Mouse (Mus musculus) erythroblast, adult 5-6 weeks (primary cell): ENCODE results near the gene Tubg2. TPM values are rescaled to one million over a fixed set of nuclear protein-coding genes. Genes with fewer than 3 reads are reported as not detected.
A peak's percentile ranks its signal among the peaks of the same experiment; 100 is the strongest.

Source experiments
- ATAC-seq: replicated peaks from 2 replicates; pipeline ENCODE4 v1.8.0; 2016; ENCODE audit warnings: moderate number of reproducible peaks, mild to moderate bottlenecking, moderate TSS enrichment, inconsistent platforms; ENCODE audit not compliant: poor library complexity, low FRiP score, severe bottlenecking
- total RNA-seq, 2 experiments: library from RNA; stranded (forward) in 1 of 2; stranded (reverse) in 1 of 2; fragments of 150-400 nt in 1 of 2; fragments of 200-764, 138-1000 nt in 1 of 2; gene quantifications; 2 replicates each; pipeline versions ENCODE4 v1.2.3 to v1.2.4; 2015 to 2017; ENCODE audit warnings: low replicate concordance in 2 of 2

Gene Tubg2
- total RNA-seq, 2 experiments from 2014 or later, result not detected

GRCm38 (mm10) chr11:101175636-101176116 is 20.0 kb downstream of the Tubg2 start:
- no peak for ATAC-seq

DNA sequence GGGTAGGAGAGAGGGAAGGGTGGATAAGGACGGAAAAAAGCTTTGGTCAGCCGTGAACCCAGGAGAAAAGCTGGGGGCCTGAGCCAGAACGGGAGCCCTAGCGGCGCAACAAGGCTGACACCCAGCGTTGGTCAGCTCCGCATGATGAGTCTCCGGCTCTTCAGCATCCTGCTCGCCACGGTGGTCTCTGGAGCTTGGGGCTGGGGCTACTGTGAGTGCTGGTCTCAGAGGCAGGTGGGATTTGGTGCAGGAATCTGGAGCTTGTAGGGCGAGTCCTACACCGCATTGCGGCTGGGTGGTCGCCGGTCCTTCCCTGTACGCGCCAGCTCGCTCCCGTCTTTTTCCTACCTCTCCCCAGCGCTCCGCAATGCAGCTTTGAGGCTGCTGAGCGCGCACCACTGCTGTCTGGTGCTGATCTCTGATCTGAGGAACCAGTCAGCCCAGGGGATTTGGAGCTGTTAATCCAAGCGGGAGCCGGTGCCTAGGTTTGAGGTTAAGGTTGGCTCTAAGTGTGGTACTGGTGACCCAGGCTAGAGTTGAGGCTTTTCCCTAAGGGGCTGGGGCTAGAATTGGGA is 20.5 kb downstream of the Tubg2 start:
- no peak for ATAC-seq

DNA sequence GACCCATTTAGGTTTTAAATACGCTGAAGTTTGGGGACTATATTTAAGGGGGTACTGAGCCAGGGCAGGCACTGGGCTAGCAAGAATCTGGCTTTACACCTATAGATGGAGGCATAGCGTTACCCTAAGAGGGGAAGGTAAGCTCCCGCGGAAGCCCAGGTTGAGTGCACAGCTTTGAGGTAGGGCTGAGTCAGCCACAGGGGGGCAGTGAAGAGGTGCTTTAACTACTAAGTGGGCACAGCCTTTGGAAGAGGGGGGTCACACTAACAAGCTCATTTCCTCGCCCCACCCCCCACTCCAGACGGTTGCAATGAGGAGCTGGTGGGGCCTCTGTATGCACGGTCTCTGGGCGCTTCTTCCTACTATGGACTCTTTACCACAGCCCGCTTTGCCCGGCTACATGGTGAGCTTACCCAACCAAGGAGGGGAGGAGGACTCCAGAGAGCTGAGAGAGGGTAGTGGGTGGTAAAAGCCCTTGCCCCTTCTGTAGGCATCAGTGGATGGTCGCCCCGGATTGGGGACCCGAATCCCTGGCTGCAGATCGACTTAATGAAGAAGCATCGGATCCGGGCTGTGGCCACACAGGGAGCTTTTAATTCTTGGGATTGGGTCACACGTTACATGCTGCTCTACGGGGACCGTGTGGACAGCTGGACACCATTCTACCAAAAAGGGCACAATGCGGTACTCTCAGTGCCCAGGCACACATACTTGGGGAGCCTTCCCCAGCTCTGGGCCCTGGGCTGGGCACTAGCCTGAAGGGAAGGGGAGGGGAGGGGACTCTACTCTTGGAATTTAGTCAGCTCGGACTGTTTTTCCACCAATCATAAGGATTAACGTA is 21.4 kb downstream of the Tubg2 start:
- 0 out of 2 replicates have a peak, but pooled peaks have one; percentile 38 for ATAC-seq

- no peak for ATAC-seq
Measured at GRCm38 (mm10) chr11:101178061-101179058, 22.7 kb downstream of the Tubg2 start.

DNA sequence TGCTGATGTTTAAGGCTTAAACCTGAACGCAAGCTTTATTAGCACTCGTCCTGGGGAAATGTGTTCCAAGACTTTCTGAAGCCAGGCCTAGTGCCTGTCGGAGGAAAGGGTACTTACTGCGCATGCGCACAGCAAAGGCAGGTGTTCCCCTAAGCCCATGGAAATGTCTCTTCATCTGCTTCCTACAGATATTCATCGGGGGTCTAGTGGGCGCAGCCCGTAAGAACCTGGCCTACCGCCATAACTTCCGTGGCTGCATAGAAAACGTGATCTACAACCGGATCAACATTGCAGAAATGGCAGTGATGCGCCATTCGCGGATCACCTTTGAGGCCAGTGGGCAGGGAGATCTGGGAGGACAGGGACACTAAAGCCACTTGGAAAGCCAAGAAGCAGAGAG is 23.6 kb downstream of the Tubg2 start:
- ATAC-seq, result no peak

DNA sequence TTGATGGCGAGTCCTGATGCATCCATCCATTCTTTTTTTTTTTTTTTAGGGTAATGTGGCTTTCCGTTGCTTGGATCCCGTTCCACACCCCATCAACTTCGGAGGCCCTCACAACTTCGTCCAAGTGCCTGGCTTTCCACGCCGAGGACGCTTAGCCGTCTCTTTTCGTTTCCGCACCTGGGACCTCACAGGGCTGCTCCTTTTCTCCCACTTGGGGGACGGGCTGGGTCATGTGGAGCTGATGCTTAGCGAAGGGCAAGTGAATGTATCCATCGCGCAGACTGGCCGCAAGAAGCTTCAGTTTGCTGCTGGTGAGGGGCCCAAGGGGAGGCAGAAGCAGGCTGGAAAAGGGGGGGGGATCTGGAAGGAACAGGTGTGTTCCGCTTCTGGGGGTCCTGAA is 24.6 kb downstream of the Tubg2 start:
- ATAC-seq, result no peak

- 0 out of 2 replicates have a peak, but pooled peaks have one; percentile 6 for ATAC-seq
Measured at GRCm38 (mm10) chr11:101180846-101181740, 25.4 kb downstream of the Tubg2 start.

DNA sequence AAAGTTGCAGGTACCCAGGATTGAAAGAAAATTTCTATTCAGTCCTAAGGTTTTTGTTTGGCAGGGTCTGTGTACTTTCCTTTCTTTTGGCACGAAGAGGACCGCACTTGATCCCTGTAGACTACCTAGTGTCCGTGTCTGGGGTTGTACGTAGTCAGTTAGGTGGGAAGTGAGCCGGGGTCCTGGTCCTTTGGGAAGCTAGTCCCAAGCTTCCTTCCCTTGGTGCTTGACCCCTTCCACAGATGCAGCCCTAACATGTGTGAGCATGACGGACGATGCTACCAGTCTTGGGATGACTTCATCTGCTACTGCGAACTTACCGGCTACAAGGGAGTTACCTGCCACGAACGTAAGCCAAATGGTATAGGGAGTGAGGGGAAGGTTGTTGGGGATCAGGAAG is 26.3 kb downstream of the Tubg2 start:
- no peak for ATAC-seq

DNA sequence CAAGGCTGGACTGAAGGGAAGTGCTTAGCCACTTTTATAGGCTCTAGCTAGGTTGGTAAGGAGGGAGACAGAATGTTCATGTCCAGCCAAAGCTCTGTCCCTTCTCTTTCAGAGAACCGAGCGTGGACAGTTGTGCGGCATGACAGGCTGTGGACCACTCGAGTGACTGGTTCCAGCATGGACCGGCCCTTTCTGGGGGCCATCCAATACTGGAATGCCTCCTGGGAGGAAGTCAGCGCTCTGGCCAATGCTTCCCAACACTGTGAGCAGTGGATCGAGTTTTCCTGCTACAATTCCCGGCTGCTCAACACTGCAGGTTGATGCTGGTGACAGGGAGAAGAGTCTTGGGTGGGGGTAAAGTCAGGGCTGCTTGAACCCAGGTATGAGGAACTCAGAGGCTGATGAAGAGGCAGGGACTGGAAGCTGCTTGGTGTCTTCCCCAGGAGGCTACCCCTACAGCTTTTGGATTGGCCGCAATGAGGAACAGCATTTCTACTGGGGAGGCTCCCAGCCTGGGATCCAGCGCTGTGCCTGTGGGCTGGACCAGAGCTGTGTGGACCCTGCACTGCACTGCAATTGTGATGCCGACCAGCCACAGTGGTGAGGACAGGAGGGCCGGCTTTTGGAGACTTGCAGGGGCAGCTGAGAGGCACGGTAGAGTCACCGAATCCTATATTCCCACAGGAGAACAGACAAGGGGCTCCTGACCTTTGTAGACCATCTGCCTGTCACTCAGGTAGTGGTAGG is 27.2 kb downstream of the Tubg2 start:
- ATAC-seq, result no peak

DNA sequence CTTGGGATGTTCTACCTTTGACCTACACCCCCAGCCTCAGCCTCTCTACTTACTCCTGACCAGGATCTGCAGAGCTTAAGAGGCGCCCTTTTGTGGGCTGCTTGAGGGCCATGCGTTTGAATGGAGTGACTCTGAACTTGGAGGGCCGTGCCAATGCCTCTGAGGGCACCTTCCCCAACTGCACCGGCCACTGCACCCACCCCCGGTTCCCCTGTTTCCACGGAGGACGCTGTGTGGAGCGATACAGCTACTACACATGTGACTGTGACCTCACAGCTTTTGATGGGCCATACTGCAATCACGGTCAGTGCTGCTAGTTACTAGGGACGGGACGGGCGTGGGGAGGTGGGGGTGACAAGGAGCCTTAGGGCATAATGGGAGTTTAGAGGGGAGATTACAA is 29.3 kb downstream of the Tubg2 start:
- no peak for ATAC-seq

- no peak for ATAC-seq
Measured at GRCm38 (mm10) chr11:101185441-101185840, 29.7 kb downstream of the Tubg2 start.

- ATAC-seq, result no peak
Measured at GRCm38 (mm10) chr11:101186526-101187247, 31.0 kb downstream of the Tubg2 start.

- ATAC-seq, result no peak
Measured at GRCm38 (mm10) chr11:101187541-101187940, 31.8 kb downstream of the Tubg2 start.

- ATAC-seq, result no peak
Measured at GRCm38 (mm10) chr11:101188166-101188805, 32.6 kb downstream of the Tubg2 start.

GRCm38 (mm10) chr11:101189495-101190180 is 33.9 kb downstream of the Tubg2 start:
- peak; percentile 88 for ATAC-seq

- peak; percentile 66 for ATAC-seq
Measured at GRCm38 (mm10) chr11:101190181-101190912, 34.6 kb downstream of the Tubg2 start.
